Mouse (Mus musculus) heart, embryonic 10.5 days (tissue): ENCODE measurements around the gene Slf2. TPM values are rescaled to one million over a fixed set of nuclear protein-coding genes. Genes with fewer than 3 reads are reported as not detected.

Experiments used
- DNase-seq: peaks from one replicate; pipeline ENCODE4 v3.0.0-alpha.2; 2017; ENCODE audit warnings: low spot score
- H3K27ac ChIP-seq: fragments of 300-500 bp; sonication (generic); 2 replicates; pipeline ENCODE4 v1.5.1; 2016; ENCODE audit warnings: mild to moderate bottlenecking
- H3K27me3 ChIP-seq: fragments of 300-500 bp; sonication (generic); 2 replicates; pipeline ENCODE4 v1.6.1; 2016; ENCODE audit warnings: mild to moderate bottlenecking; ENCODE audit not compliant: poor library complexity, insufficient read depth, severe bottlenecking
- H3K36me3 ChIP-seq: fragments of 300-500 bp; sonication (generic); 2 replicates; pipeline ENCODE4 v1.6.1; 2016; ENCODE audit warnings: mild to moderate bottlenecking, moderate library complexity
- H3K4me1 ChIP-seq: fragments of 300-500 bp; sonication (generic); 2 replicates; pipeline ENCODE4 v1.6.1; 2016; ENCODE audit warnings: mild to moderate bottlenecking
- H3K4me3 ChIP-seq: fragments of 300-500 bp; sonication (generic); 2 replicates; pipeline ENCODE4 v1.5.1; 2016; ENCODE audit warnings: mild to moderate bottlenecking, moderate library complexity
- H3K9me3 ChIP-seq: fragments of 300-500 bp; sonication (generic); 2 replicates; pipeline ENCODE4 v1.6.1; 2016; ENCODE audit warnings: mild to moderate bottlenecking, moderate library complexity
- WGBS: fragments of 180-500 bp; shearing (Covaris S2); methylation state at CpG from one replicate; pipeline ENCODE4 v1.1.7; 2016; 5-methylcytosine and 5-hydroxymethylcytosine counted together
- polyA plus RNA-seq: library from polyadenylated mRNA; unstranded; fragments of >200 nt; fragmentation: Nextera tagmentation; extraction: Ambion mirVana; gene quantifications from 2 replicates; pipeline ENCODE4 v1.2.1, GENCODE M21; 2016

The Slf2 gene
- polyA plus RNA-seq, 1 experiment from 2014 or later: 60.6 TPM

DNA sequence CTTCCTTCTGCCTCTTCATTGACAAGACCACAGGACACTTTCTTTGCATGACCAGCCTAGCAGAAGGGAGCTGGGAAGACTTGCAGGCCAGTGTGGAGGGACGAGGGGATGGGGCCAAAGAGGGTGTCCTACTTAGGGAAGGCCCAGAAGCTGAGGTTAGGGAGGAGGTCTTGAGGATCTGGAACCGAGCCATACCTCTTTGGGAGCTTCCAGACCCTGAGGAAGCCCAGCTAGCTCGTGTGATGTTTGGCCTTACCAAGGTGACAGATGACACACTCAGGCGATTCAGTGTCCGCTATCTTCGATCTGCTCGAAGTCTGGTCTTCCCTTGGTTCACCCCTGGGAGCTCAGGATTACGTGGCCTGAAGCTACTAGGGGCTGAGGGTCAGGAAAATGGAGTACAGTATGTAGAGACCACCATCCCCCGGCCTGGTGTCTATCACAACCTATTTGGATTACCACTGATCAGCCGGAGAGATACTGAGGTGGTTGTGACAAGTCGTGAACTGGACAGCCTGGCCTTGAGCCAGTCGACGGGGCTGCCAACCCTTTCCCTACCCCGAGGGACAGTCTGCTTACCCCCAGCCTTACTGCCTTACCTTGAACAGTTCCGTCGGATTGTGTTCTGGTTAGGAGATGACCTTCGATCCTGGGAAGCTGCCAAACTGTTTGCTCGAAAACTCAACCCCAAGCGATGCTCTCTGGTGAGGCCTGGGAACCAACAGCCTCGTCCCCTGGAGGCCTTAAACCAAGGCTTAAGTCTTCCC, 76.7 kb downstream of the Slf2 start:
- no peak for DNase-seq
- Histone ChIP-seq H3K4me1 (peaks cover 24% of the 10 kb centered on the region), H3K27me3 (no peaks in the 10 kb centered on the region), H3K27ac (peak overlapping the region; percentile 88), H3K36me3 (peaks cover 64% of the 10 kb centered on the region), H3K4me3 (peak overlapping the region; percentile 91), H3K9me3 (no peaks in the 10 kb centered on the region)
- WGBS: 88% methylated on average over 20 of the region's 20 CpGs

DNA sequence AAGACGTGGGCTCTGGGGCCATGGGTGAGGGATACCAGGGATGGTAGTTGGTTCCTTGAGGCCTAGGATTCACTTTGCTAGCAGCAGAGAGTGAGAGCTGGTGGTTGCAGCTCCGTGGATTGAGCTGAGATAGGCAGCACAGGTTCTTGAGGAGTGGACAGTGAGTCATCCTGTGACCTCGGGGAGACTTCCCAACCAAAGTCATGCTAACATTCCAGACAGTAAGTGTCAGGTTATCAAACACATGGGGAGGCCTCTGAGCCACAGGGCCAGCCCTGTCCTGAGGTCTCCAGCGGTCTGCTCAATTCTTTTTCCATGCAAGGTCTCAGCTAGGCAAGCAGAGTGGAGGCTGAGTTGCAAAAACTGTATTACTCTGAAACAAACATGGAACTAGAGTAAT, 79.7 kb downstream of the Slf2 start:
- H3K27me3 ChIP-seq: no peaks in the 10 kb centered on the region
- DNase-seq: no peak
- no peak overlapping the region for H3K27ac ChIP-seq
- WGBS: 83% methylated on average over 4 of the region's 4 CpGs
- no peak overlapping the region for H3K4me3 ChIP-seq
- peaks cover 44% of the 10 kb centered on the region for H3K36me3 ChIP-seq
- peaks cover 37% of the 10 kb centered on the region for H3K4me1 ChIP-seq
- H3K9me3 ChIP-seq: no peaks in the 10 kb centered on the region

DNA sequence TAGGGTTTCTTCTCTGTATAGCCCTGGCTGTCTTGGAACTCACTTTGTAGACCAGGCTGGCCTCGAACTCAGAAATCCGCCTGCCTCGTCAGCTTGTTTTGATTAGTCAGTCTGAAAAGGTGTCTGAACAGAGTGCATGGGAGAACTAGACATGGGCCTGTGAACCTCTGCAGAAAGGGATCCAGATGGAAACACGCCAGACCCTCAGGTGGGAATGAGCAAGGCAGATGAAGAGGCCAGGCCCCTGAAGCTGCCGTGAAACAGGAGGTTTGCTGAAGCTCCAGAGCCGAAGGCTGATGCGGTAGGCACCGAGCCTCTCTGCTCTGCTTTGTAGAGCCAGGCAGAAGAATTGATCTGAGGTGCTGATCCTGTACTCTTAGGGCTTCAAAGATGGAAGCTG, 81.3 kb downstream of the Slf2 start:
- 81% methylated on average over 8 of the region's 8 CpGs for WGBS
- Histone ChIP-seq H3K27me3 (no peaks in the 10 kb centered on the region), H3K27ac (no peak overlapping the region), H3K9me3 (no peaks in the 10 kb centered on the region), H3K4me1 (peaks cover 46% of the 10 kb centered on the region), H3K36me3 (peaks cover 44% of the 10 kb centered on the region), H3K4me3 (no peak overlapping the region)
- DNase-seq: no peak

DNA sequence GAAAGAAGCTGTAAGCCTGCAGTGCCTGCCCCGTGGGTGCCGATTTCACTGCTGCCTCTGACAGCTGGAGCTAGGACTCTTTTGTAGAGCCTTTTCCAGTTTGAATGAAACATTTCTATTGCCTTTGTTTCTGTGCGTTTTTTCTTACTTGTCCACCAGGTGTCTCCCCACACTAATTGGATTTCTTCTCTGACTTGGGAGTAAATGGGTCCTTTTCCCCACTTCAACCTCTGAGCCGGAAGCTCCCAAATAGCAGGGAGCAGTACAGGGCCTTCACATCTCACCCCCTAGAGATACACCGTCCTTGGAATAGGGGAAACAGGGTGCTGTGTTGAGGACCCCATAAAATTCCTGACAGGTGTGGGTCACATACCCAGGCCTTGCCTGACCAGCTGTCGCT, 81.7 kb downstream of the Slf2 start:
- DNase-seq: no peak
- Histone ChIP-seq H3K27ac (no peak overlapping the region), H3K36me3 (peaks cover 44% of the 10 kb centered on the region), H3K9me3 (no peaks in the 10 kb centered on the region), H3K4me1 (peaks cover 45% of the 10 kb centered on the region), H3K4me3 (no peak overlapping the region), H3K27me3 (no peaks in the 10 kb centered on the region)
- WGBS: 49% methylated on average over 6 of the region's 6 CpGs

DNA sequence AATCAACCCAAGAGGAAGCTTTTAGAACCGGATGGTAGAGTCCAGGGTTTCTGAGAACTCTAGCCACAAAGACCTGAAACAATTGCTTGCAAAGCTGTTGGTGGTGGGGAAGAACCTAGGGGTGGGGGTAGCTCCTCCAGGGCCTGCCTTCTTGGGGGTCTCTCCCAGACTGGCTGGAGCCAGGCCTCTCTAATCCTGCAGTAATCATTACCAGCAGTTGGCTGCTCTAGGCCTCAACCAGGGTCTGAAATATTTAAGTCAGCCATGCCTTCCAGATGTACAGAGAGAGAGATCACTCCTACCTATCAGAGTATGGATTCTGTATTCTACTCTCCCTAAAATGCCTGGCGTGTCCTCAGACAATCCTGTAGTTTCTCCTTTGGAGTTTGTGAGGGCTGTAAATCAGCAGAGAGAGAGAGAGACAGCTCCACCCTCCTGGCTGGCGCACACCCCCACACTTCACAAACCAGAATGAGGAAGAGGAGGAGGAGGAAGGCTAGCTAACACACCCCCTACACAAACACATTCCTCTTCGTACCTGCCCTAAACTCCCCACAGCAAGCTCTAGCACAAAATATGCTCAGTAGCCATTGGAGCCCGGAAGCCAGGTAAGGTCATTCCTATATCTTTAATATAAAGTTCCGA, 82.8 kb downstream of the Slf2 start:
- peak overlapping the region; percentile 82 for H3K4me3 ChIP-seq

DNA sequence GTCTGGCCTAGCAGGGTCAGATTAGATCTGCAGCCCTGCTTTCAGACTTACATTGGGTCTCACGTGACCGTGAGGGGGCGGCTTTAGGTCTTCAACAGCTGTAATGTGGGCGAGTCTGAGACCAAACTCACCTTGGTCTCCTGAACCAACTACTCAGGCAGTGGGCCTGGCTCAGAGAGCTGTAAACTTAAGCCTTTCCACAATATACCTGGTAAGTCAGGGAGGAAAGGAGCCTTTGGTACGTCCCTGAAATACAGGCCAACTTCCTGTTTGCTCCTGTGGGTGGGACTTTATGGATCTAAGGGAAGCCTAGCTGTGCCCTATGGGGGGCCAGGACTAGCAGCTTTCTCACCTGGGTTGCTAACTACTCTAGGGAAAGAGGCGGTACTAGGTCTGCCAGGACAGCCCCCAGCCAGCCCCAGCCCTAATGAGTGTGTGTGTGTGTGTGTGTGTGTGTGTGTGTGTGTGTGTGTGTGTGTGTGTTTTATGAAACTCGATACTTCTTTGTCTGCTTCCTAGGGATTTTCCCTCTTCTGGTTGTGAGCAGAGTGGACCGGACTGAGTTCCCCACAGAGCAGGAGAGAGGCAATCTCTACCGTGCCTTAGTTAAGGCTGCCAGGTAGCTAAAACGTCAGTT, 83.5 kb downstream of the Slf2 start, which contains the start of gene Lzts2:
Gene Lzts2 (plus strand): TSS at position 80 of the 637 bp plus-strand sequence.
- Histone ChIP-seq H3K27me3 (no peaks in the 10 kb centered on the region), H3K9me3 (no peaks in the 10 kb centered on the region), H3K27ac (peak within 1 kb of the TSS; percentile 99), H3K36me3 (peaks cover 29% of the 10 kb centered on the region), H3K4me3 (peak within 1 kb of the TSS; percentile 82), H3K4me1 (peaks cover 54% of the 10 kb centered on the region)
- WGBS: 3% methylated on average over 10 of the region's 10 CpGs
- DNase-seq: no peak

More for the DNA sequence above, 82.8 kb downstream of the Slf2 start:
- Histone ChIP-seq H3K9me3 (no peaks in the 10 kb centered on the region), H3K27ac (peak overlapping the region; percentile 99), H3K4me1 (peaks cover 47% of the 10 kb centered on the region), H3K27me3 (no peaks in the 10 kb centered on the region), H3K36me3 (peaks cover 34% of the 10 kb centered on the region)
- no peak for DNase-seq
- WGBS: 60% methylated on average over 6 of the region's 6 CpGs

DNA sequence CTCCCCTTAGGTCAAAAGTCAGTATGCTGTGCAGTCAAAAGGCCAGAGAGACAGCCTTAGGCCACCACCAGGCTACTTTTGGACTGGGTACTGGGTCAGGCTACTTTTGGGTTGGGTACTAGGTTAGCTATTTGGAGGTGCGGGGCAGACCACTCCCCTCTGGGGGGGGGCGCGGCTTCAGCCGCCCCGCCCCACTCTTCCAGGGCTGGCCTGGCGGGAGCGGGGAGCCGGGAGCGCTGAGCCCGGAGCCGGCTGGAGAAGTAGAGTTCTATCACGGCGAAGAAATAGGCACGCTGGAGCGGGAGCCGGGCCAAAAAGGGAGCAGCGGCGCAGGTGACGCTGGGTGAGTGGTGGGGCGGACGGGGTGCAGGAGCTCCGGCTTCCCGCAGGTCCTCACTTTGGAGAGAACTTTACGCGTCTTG, 84.0 kb downstream of the Slf2 start:
- peaks cover 60% of the 10 kb centered on the region for H3K4me1 ChIP-seq
- no peaks in the 10 kb centered on the region for H3K9me3 ChIP-seq
- peaks cover 24% of the 10 kb centered on the region for H3K36me3 ChIP-seq
- under 1% methylated on average over 25 of the region's 25 CpGs for WGBS
- H3K4me3 ChIP-seq: peak overlapping the region; percentile 82
- no peaks in the 10 kb centered on the region for H3K27me3 ChIP-seq
- no peak for DNase-seq
- H3K27ac ChIP-seq: peak overlapping the region; percentile 99

DNA sequence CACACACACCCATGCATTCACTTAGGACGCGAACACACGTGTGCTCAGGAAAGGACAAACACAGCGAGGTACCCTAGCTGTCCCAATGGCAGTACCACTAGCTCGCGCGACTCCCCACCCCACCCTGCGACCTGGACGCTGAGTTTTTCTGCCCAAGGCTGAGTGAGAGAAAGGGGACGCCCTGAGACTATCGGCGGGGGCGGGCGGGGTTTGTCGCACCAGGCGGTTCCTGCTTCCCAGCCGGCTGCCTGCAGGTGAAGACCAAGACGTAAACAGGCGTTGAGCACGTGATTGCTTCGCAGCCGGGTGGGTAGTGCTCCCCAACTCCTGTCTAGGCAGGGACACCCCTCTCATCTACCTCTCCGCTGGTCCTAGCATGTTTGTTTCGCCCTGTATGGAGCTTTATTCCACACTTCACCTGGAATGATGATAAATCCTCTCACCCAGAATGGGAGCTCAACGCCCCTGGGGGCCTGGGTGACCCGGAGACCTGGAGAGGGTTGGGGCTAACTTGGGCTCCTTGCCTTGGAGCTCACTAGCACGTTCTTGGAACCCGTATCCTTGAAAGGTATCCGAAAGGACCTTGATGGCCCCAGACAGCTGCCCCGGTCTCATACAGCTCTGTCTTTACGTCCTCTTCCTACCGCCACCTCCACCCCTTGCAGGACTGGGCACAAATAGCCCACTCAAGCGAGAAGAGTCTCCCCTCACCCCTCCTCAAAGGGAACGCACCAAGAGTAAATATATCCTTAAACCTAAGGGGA, 84.7 kb downstream of the Slf2 start:
- peaks cover 22% of the 10 kb centered on the region for H3K36me3 ChIP-seq
- WGBS: under 1% methylated on average over 34 of the region's 34 CpGs
- no peaks in the 10 kb centered on the region for H3K27me3 ChIP-seq
- peak overlapping the region; percentile 82 for H3K4me3 ChIP-seq
- peaks cover 67% of the 10 kb centered on the region for H3K4me1 ChIP-seq
- no peaks in the 10 kb centered on the region for H3K9me3 ChIP-seq
- peak; percentile 92 for DNase-seq
- H3K27ac ChIP-seq: peak overlapping the region; percentile 99

DNA sequence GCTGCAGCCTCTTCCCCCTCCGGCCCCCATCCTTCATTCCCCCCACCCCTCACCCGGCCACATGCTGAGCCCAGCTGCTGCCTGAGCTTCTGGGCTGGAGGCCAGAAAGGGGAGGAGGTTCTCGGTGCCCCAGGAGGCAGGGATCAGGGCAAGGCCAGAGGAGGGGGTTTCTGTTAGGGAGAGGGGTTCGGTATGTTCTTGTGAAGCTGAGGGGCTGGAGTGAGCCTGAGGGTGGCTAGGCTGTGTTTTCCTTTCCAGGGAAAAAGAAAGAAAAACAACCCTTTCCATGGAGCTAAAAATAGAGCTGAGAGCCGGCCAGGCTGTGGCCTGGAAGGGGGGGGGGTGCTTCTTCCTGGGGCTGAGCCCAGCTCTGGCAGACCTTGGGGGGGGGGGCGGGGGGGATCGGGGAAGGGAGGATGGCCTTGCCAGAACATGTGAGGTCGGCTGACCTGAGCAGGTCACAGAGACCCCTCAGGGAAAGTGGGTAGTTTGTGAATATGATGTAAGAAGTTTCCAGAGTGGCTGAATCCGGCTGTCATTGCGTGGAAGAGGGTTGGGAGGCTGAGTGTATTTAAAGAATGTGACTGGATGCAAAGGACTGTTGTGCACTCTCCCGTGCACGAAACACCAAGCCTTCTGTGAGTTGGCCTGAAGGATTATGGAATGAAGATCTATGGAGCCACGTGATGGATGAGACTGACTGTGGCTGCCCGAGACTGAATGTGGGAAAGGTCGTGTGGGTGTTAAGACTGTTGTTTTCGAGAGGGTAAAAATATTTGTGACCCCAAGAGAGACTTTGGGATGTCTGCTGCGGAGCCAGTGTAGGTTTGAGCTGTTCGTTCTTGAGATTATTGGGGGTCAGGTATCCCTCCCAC, 85.6 kb downstream of the Slf2 start:
- peak overlapping the region; percentile 82 for H3K4me3 ChIP-seq
- H3K27me3 ChIP-seq: no peaks in the 10 kb centered on the region
- no peaks in the 10 kb centered on the region for H3K9me3 ChIP-seq
- peaks cover 76% of the 10 kb centered on the region for H3K4me1 ChIP-seq
- DNase-seq: peak; percentile 85
- peak overlapping the region; percentile 99 for H3K27ac ChIP-seq
- under 1% methylated on average over 16 of the region's 18 CpGs for WGBS
- peaks cover 21% of the 10 kb centered on the region for H3K36me3 ChIP-seq

DNA sequence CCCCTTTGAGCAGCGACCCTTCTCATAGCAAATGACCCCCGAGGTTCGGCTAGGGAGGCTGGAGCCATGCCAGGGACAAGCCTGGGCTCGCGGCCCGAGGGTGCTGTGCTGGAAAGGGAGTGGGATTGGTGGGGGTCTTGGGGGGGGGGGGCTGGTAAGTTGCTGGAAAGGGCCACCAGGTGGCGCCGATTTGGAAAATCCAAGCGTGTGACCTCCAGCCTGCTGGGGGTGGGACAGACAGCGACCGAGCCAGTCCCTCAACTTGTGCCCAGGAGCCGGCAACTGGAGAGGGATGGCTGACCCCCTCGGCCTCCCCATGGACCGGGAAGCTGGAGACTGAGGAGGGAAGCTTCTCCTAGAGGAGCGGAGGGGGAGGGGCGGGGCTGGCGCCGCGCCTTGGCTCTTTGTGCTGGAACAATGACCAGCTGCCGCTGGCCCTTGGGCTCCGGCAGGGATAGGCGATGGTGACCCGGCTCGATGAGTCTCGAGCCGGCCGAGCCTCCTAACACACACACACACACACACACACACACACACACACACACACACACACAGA, 86.3 kb downstream of the Slf2 start:
- peaks cover 22% of the 10 kb centered on the region for H3K36me3 ChIP-seq
- under 1% methylated on average over 26 of the region's 27 CpGs for WGBS
- no peaks in the 10 kb centered on the region for H3K9me3 ChIP-seq
- peak overlapping the region; percentile 82 for H3K4me3 ChIP-seq
- peak overlapping the region; percentile 99 for H3K27ac ChIP-seq
- DNase-seq: peak; percentile 92
- H3K4me1 ChIP-seq: peaks cover 77% of the 10 kb centered on the region
- no peaks in the 10 kb centered on the region for H3K27me3 ChIP-seq

DNA sequence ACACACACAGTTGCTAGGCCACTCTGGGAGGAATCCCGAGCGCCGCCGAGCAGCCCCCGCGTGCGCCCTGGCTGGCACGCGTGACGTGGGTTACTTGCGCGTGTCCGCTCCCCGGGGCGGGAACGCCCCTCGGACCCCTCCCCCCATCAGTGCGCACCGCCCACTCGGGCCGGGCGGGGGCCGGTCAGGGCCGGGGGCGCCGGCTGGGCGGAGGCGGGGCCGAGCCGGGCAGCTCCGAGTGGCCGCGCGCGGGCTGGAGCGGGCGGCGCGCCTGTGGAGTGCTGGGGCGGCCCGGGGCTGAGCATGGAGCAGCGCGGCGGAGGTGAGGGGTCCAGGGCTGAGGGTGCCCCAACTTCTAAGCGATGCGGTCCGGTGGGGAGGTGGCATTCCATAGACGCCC, 87.0 kb downstream of the Slf2 start:
- H3K4me3 ChIP-seq: peak overlapping the region; percentile 82
- peaks cover 26% of the 10 kb centered on the region for H3K36me3 ChIP-seq
- WGBS: 1% methylated on average over 38 of the region's 48 CpGs
- H3K9me3 ChIP-seq: no peaks in the 10 kb centered on the region
- no peaks in the 10 kb centered on the region for H3K27me3 ChIP-seq
- DNase-seq: peak; percentile 89
- H3K27ac ChIP-seq: peak overlapping the region; percentile 99
- H3K4me1 ChIP-seq: peaks cover 77% of the 10 kb centered on the region
